Mouse (Mus musculus) lung, postnatal 0 days (tissue): ENCODE measurements around the gene Olfr1426. TPM values are rescaled to one million over a fixed set of nuclear protein-coding genes. Genes with fewer than 3 reads are reported as not detected.

Experiments used
- ATAC-seq: fragments of 200-750 bp; cut with Nextera tagmentation; 2 replicates; pipeline ENCODE4 v1.8.0; 2017; ENCODE audit warnings: moderate library complexity
- DNase-seq: peaks from one replicate; pipeline ENCODE4 v3.0.0-alpha.2; 2016; ENCODE audit warnings: low spot score
- H3K27ac ChIP-seq: fragments of 300-500 bp; sonication (generic); 2 replicates; pipeline ENCODE4 v1.5.1; 2014; ENCODE audit warnings: antibody characterized with exemption, mild to moderate bottlenecking, low read length, mixed read lengths
- H3K27me3 ChIP-seq: fragments of 300-500 bp; sonication (generic); replicated peaks from 2 replicates; pipeline ENCODE4 v1.6.1; 2014; ENCODE audit warnings: low read length, mixed read lengths; ENCODE audit not compliant: insufficient read depth
- H3K36me3 ChIP-seq: fragments of 300-500 bp; sonication (generic); 2 replicates; pipeline ENCODE4 v1.6.1; 2014; ENCODE audit warnings: low read length, mixed read lengths; ENCODE audit not compliant: insufficient read depth
- H3K4me1 ChIP-seq: fragments of 300-500 bp; sonication (generic); 2 replicates; pipeline ENCODE4 v1.6.1; 2014; ENCODE audit warnings: antibody characterized with exemption, low read depth, low read length, mixed read lengths; ENCODE audit not compliant: insufficient read depth
- H3K4me2 ChIP-seq: fragments of 300-500 bp; sonication (generic); replicated peaks from 2 replicates; pipeline ENCODE4 v1.6.1; 2014; ENCODE audit warnings: low read depth, mild to moderate bottlenecking, low read length, moderate library complexity, mixed read lengths
- H3K4me3 ChIP-seq: fragments of 300-500 bp; sonication (generic); 2 replicates; pipeline ENCODE4 v1.5.1; 2014; ENCODE audit warnings: low read depth, low read length
- H3K9ac ChIP-seq: fragments of 300-500 bp; sonication (generic); replicated peaks from 2 replicates; pipeline ENCODE4 v1.6.1; 2014; ENCODE audit warnings: low read depth, mild to moderate bottlenecking
- H3K9me3 ChIP-seq: fragments of 300-500 bp; sonication (generic); 2 replicates; pipeline ENCODE4 v1.6.1; 2016; ENCODE audit warnings: low read length, mixed read lengths
- CTCF ChIP-seq: IDR thresholded peaks from 2 replicates; pipeline ENCODE4 v1.5.1; 2016; ENCODE audit warnings: antibody characterized with exemption, mild to moderate bottlenecking
- polyA plus RNA-seq: library from polyadenylated mRNA; unstranded; fragments of >200 nt; fragmentation: Nextera tagmentation; extraction: Ambion mirVana; gene quantifications from 2 replicates; pipeline ENCODE4 v1.2.1, GENCODE M21; 2015

The Olfr1426 gene
- polyA plus RNA-seq, 1 experiment from 2014 or later: not detected

- no peaks in the 10 kb centered on the region for H3K27me3 ChIP-seq
- no peak overlapping the region for H3K4me2 ChIP-seq
- no peak overlapping the region for H3K27ac ChIP-seq
- no peak overlapping the region for H3K9ac ChIP-seq
- H3K9me3 ChIP-seq: no peaks in the 10 kb centered on the region
- no peak for TF ChIP-seq CTCF
- ATAC-seq (no peak), DNase-seq (no peak)
- no peaks in the 10 kb centered on the region for H3K36me3 ChIP-seq
- no peak overlapping the region for H3K4me3 ChIP-seq
- H3K4me1 ChIP-seq: no peaks in the 10 kb centered on the region
These were observed 54.1 kb downstream of the Olfr1426 start for GRCm38 (mm10) chr19:12037727-12038126.

Other genes starting within 250 kb of the Olfr1426 start
- gene Olfr1418, start 230.9 kb downstream of the Olfr1426 start, polyA plus RNA-seq: not detected in 2 replicates
- not detected in 2 replicates for gene Olfr1419, start 216.9 kb downstream of the Olfr1426 start, polyA plus RNA-seq
- 0.12 and 0.15 TPM in 2 replicates for gene Olfr1420, start 205.4 kb downstream of the Olfr1426 start, polyA plus RNA-seq
- gene Patl1, start 179.6 kb downstream of the Olfr1426 start, polyA plus RNA-seq: 9.2 and 9.4 TPM in 2 replicates
- gene Osbp, start 126.1 kb downstream of the Olfr1426 start, polyA plus RNA-seq: 4.6 and 5.2 TPM in 2 replicates
- gene Olfr1423, start 50.7 kb downstream of the Olfr1426 start, polyA plus RNA-seq: not detected in 2 replicates
- gene Olfr1424, start 29.3 kb downstream of the Olfr1426 start, polyA plus RNA-seq: not detected in 2 replicates
- gene Olfr1425, start 14.3 kb downstream of the Olfr1426 start, polyA plus RNA-seq: not detected in 2 replicates
- gene Olfr1427, start 11.3 kb upstream of the Olfr1426 start, polyA plus RNA-seq: not detected in 2 replicates
- not detected in 2 replicates for gene Olfr1428, start 23.9 kb upstream of the Olfr1426 start, polyA plus RNA-seq
- gene Olfr76, start 31.2 kb upstream of the Olfr1426 start, polyA plus RNA-seq: not detected in 2 replicates
- gene Olfr1555-ps1, start 78.1 kb upstream of the Olfr1426 start, polyA plus RNA-seq: not detected in 2 replicates
- not detected in 2 replicates for gene Olfr1431, start 108.6 kb upstream of the Olfr1426 start, polyA plus RNA-seq
- not detected in 2 replicates for gene Olfr1432, start 140.6 kb upstream of the Olfr1426 start, polyA plus RNA-seq
- not detected in 2 replicates for gene Olfr262, start 149.6 kb upstream of the Olfr1426 start, polyA plus RNA-seq
- gene Olfr235, start 169.0 kb upstream of the Olfr1426 start, polyA plus RNA-seq: not detected in 2 replicates
- not detected in 2 replicates for gene Olfr1434, start 187.8 kb upstream of the Olfr1426 start, polyA plus RNA-seq
- gene Olfr1436, start 207.1 kb upstream of the Olfr1426 start, polyA plus RNA-seq: not detected in 2 replicates
- not detected in 2 replicates for gene Olfr1437, start 233.1 kb upstream of the Olfr1426 start, polyA plus RNA-seq
- gene Olfr1438-ps1, start 243.9 kb upstream of the Olfr1426 start, polyA plus RNA-seq: not detected in 2 replicates